Mouse (Mus musculus): ENCODE data around the gene Gpank1. TPM values are rescaled to one million over a fixed set of nuclear protein-coding genes. Genes with fewer than 3 reads are reported as not detected.

Gpank1 gene
- polyA plus RNA-seq, 1 experiment from 2014 or later = 25.4 TPM

DNA sequence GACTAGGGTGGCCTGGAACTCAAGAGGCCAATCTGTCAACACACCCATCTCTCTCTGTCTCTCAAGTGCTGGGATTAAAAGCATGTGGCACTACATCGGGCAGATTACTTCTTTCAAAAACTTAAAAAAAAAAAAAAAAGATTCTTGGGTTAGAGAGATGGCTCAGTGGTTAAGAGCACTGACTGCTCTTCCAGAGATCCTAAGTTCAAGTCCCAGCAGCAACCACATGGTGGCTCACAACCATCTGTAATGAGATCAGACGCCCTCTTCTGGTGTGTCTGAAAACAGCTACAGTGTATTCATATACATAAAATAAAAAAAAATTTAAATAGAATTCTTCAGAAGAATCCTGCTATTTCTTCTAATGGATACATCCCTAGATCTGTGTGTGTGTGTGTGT lies 33.1 kb upstream of the Gpank1 start:
- Histone ChIP-seq H3K4me1 (replicated peaks) (peaks cover 13% of the 10 kb centered on the region), H3K9me3 (no peaks in the 10 kb centered on the region), H3K27me3 (no peaks in the 10 kb centered on the region), H3K9ac (no peak overlapping the region), H3K36me3 (peaks cover 10% of the 10 kb centered on the region; the same call in 1 of the 2 replicates), H3K4me3 (no peak overlapping the region), H3K27ac (replicated peaks) (no peak overlapping the region), H3K4me2 (no peak overlapping the region)
- WGBS = 59% methylated on average over 2 of the region's 2 CpGs
- ATAC-seq (ENCODE audit: low FRiP score, low read depth) = no peak

DNA sequence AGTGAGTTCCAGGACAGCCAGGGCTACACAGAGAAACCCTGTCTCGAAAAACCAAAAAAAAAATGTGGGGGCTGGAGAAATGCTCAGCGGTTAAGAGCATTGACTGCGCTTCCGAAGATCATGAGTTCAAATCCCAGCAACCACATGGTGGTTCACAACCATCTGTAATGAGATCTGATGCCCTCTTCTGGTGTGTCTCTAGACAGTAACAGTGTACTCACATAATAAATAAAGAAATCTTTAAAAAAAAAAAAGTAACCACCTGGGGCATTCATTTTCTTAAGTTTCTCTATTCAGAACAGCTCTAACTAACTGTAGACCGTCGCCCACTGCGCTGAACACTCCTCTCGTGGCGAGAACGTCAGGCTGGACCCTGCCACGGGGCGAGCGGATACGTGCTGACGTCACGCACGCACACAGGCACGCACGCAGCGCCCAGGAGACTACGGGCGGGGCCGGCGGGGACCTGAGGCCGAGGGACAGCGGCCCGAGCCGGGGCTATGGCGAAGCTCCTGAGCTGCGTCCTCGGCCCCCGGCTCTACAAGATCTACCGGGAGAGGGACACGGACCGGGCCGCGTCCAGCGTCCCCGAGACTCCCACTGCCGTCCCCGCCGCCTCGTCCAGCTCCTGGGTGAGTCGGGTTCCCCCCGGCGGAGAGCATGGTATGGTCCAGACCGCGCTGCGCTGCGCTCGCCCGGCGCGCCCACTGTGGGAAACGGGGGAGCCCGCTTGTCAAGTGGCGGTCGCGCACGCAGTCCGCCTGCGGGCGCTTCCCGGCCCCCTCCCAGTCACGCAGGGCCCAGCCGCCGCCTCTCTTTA lies 32.2 kb upstream of the Gpank1 start, which contains the start of gene Abhd16a:
Gene Abhd16a (plus strand): TSS at position 439 of the 820 bp plus-strand sequence.
- Histone ChIP-seq H3K27ac (replicated peaks) (peak within 1 kb of the TSS; percentile 99), H3K36me3 (peaks cover 18% of the 10 kb centered on the region), H3K9ac (peak within 1 kb of the TSS; percentile 85), H3K27me3 (no peaks in the 10 kb centered on the region), H3K4me1 (replicated peaks) (peaks cover 13% of the 10 kb centered on the region), H3K4me3 (peak within 1 kb of the TSS; percentile 71), H3K9me3 (no peaks in the 10 kb centered on the region), H3K4me2 (peak within 1 kb of the TSS; percentile 75)
- 4% methylated on average over 57 of the region's 67 CpGs for WGBS
- peak; percentile 98 for ATAC-seq (ENCODE audit: low FRiP score, low read depth)

DNA sequence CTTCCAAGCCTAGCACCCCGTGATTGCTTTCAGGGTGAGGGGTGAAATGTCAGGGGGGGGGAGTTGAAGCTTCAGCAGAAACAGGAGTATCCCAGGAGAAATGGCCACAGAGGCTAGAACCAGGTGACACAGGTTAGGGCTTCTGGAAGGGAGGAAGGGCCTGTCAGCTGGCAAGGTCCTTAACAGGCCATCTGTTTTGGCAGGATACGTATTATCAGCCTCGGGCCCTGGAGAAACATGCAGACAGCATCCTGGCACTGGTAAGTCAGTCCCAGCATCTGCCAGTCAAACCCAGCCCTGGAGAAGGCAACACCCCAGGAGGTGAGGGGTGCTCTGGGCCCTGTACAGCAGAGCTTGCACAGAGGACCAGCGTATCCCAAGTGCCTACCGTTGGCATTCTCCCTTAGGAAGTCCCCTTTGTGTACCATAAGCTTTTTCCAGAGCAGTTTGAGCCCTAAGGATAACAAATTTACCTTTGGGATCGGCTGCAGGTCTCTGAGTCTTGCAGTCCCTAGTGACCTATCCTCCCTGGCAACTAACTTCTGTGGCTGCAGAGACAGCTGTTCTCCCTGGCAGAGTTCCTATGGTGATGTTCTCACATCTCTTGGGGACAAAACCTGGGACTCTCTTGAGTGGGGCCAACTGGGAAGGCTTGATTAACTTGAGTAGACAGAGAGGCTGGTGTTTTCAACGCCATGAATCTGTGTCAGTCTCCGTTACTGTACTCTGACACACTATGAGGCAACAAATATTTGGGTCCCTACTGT lies 30.9 kb upstream of the Gpank1 start:
- no peak for ATAC-seq (ENCODE audit: low FRiP score, low read depth)
- 46% methylated on average over 8 of the region's 8 CpGs for WGBS
- no peaks in the 10 kb centered on the region for H3K27me3 ChIP-seq
- H3K4me3 ChIP-seq = peak overlapping the region; percentile 71
- H3K9ac ChIP-seq = peak overlapping the region; percentile 85
- H3K36me3 ChIP-seq = peaks cover 22% of the 10 kb centered on the region
- H3K27ac ChIP-seq (replicated peaks) = peak overlapping the region; percentile 99
- H3K4me2 ChIP-seq = peak overlapping the region; percentile 75
- no peaks in the 10 kb centered on the region for H3K9me3 ChIP-seq
- peaks cover 13% of the 10 kb centered on the region for H3K4me1 ChIP-seq (replicated peaks)

DNA sequence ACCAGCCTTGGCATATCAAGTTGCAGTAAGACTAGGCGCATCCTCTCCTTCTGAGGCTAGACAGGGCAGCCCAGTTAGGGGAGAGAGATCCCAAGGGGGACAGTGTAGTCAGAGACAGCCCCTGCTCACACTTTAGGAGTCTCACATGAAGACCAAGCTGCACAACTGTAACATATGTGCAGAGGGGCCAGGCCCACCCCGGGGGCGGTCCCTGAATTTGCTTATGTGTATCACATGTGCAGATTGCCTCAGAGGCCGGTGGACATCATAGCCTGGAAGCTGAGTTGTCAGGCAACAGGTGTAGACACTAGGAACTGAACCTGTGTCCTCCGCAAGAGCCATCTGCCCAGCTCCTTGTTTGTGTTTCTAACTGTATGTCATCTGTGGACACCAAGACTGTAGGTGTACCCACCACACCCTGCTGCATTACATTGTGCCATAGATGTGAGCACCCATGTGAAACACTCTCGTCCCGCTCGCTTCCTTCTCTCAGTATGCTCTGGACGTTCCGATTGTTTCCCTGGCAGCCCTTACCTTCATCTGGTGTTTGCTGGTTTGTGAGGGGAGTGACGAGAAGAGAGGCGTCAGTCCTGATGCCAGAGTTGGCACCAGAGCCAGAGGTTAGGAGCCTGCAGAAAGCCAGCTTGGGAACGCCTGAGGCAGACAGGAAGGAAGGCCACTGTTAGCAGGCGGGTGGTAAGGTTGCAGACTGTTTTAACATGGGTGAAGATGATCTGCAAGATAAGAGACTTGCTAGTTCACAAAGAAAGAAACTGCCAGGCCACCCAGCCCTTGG lies 28.7 kb upstream of the Gpank1 start:
- Histone ChIP-seq H3K4me1 (replicated peaks) (peaks cover 13% of the 10 kb centered on the region), H3K4me3 (no peak overlapping the region), H3K4me2 (no peak overlapping the region), H3K36me3 (peaks cover 32% of the 10 kb centered on the region), H3K27ac (replicated peaks) (no peak overlapping the region), H3K27me3 (no peaks in the 10 kb centered on the region), H3K9me3 (no peaks in the 10 kb centered on the region), H3K9ac (no peak overlapping the region)
- WGBS = 90% methylated on average over 14 of the region's 14 CpGs
- no peak for ATAC-seq (ENCODE audit: low FRiP score, low read depth)

DNA sequence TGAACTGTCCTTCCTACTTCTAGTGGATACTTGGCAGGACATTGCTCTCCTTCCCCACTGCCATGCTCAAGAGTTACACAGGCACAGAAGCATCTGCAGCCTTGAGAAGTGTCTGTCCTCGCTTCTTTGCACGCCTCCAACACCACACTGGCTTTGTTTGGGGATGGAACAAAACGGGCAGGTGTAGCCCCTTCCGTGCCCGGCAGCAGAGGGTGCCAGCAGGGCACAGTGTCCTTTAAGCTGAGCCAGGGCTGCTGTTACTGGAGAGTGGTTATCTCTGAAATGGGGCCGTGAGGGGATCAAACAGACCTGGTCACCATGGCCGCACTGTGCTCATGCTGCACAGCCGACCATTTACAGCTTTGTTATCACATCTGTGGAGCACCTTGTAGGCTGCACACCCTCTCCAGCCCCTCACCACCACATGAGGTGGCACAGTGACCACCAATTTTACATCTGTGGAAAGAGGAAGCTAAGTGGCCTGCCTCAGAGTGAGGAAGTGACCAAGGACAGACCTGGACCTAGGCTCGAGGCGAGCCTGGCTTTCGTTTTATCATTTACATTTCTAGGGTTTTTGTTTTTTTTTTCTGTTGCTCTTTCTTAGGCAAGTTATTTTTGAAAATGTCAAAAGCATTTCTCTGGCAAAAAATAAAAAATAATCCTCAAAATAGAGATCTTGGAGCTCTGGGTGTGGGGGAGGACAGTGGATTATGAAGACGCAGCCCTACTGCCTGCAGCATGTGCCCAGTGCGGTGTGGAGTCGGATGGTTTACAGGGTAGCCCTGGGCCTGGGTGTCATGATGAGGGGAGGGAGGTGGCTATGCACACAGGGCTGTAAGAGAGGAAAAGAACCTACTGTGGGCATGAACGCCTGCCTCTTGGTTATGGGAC lies 26.5 kb upstream of the Gpank1 start:
- no peak overlapping the region for H3K27ac ChIP-seq (replicated peaks)
- H3K4me2 ChIP-seq = no peak overlapping the region
- H3K9me3 ChIP-seq = no peaks in the 10 kb centered on the region
- peaks cover 52% of the 10 kb centered on the region for H3K36me3 ChIP-seq
- 91% methylated on average over 15 of the region's 15 CpGs for WGBS
- no peaks in the 10 kb centered on the region for H3K27me3 ChIP-seq
- no peak for ATAC-seq (ENCODE audit: low FRiP score, low read depth)
- H3K4me1 ChIP-seq (replicated peaks) = peaks cover 12% of the 10 kb centered on the region
- no peak overlapping the region for H3K4me3 ChIP-seq
- no peak overlapping the region for H3K9ac ChIP-seq

DNA sequence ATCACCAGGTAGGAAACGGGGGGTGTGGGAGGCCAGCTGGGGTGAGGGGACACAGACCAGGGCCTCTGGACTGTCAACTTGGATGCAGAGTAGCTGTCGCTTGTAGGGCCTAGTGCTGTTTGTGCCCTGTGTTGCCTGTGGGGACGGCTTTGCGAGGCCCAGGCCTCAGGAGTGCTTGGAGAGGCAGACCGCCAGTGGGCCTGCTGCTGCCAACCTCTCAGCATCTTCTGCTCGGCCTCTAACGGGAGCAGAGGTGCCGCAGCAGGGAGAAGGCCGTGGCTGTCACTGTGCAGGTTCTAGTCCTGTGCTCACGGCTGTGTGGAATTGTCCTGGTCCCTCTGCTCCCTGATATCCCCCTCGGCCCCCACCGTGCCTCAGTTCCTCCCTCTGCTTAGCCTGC lies 24.7 kb upstream of the Gpank1 start:
- H3K4me3 ChIP-seq = no peak overlapping the region
- H3K9ac ChIP-seq = no peak overlapping the region
- H3K27ac ChIP-seq (replicated peaks) = no peak overlapping the region
- H3K4me1 ChIP-seq (replicated peaks) = no peaks in the 10 kb centered on the region
- ATAC-seq (ENCODE audit: low FRiP score, low read depth) = no peak
- no peaks in the 10 kb centered on the region for H3K9me3 ChIP-seq
- peaks cover 71% of the 10 kb centered on the region for H3K36me3 ChIP-seq
- 78% methylated on average over 12 of the region's 12 CpGs for WGBS
- no peak overlapping the region for H3K4me2 ChIP-seq
- H3K27me3 ChIP-seq = no peaks in the 10 kb centered on the region

DNA sequence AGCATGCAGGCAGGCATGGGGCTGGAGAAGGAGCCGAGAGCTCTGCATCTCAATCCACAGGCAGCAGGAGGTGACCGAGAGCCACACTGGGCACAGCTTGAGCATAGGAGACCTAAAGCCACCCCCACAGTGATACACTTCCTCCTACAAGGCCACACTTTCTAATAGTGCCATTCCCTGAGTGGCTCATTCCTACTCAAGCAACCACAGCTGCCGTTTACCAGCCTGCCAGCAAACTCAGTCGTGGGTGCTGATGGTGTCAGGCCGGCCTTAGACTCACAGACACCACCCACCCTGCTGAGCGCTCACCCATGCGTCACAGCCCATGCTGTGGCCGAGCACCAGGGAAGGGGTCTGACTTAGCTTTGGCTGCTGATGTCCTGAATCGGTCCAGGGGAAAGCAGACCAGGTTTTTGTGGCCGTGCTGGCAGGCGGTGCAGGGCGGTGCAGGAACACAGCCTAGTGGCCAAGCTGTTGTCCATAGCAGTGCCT lies 24.0 kb upstream of the Gpank1 start:
- Histone ChIP-seq H3K4me2 (no peak overlapping the region), H3K4me1 (replicated peaks) (no peaks in the 10 kb centered on the region), H3K9me3 (no peaks in the 10 kb centered on the region), H3K36me3 (peaks cover 77% of the 10 kb centered on the region), H3K27ac (replicated peaks) (no peak overlapping the region), H3K27me3 (no peaks in the 10 kb centered on the region), H3K4me3 (no peak overlapping the region), H3K9ac (no peak overlapping the region)
- WGBS = 76% methylated on average over 12 of the region's 12 CpGs
- ATAC-seq (ENCODE audit: low FRiP score, low read depth) = no peak

DNA sequence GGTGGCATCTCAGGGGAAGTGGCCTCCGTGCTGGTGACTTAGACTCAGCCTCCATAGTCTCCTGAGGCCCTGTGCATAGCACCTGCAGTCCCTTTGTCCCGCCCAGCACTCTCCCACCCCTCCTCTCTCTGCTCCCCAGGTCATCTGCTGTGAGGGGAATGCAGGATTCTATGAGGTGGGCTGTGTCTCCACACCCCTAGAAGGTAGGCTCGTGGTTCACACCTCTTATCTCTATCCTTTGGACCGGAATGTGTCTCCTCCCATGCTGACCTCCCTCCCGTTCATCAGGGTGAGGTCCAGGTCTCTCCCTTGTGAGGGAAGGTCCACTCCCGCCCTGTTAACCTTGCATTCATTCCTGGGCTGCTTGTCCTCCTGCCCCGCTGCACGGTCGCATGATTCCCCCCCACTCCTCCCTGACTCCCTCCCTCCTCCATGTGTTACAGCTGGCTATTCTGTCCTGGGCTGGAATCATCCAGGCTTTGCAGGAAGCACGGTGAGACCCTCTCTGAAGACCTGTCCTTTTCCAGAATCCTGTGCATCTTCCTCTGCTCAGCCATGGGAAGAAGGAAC lies 21.0 kb upstream of the Gpank1 start:
- no peak overlapping the region for H3K9ac ChIP-seq
- H3K27ac ChIP-seq (replicated peaks) = no peak overlapping the region
- peaks cover 61% of the 10 kb centered on the region for H3K36me3 ChIP-seq
- 74% methylated on average over 10 of the region's 10 CpGs for WGBS
- no peak overlapping the region for H3K4me3 ChIP-seq
- no peaks in the 10 kb centered on the region for H3K4me1 ChIP-seq (replicated peaks)
- H3K4me2 ChIP-seq = no peak overlapping the region
- ATAC-seq (ENCODE audit: low FRiP score, low read depth) = no peak
- no peaks in the 10 kb centered on the region for H3K27me3 ChIP-seq
- H3K9me3 ChIP-seq = no peaks in the 10 kb centered on the region

DNA sequence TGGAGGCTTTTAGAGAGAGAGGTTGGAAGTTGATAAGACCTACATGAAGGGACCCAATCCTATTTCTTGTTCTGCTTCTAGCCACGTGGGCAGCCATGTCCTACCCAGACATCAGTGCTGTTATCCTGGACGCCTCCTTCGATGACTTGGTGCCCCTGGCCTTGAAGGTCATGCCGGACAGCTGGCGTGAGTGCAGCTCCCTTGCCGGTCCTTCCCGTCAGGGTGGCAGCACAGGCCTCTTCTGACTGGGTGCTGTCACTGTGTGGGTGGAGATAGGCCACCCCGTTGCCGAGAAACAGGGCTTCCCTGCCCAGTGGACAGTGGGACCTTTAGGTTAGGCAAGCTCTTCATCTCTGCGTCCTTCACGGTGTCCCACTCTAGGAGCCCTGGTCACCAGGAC lies 20.1 kb upstream of the Gpank1 start:
- Histone ChIP-seq H3K27me3 (no peaks in the 10 kb centered on the region), H3K27ac (replicated peaks) (no peak overlapping the region), H3K9ac (no peak overlapping the region), H3K4me3 (no peak overlapping the region), H3K9me3 (no peaks in the 10 kb centered on the region), H3K4me1 (replicated peaks) (peaks cover 4% of the 10 kb centered on the region; the same call in 1 of the 2 replicates), H3K36me3 (peaks cover 57% of the 10 kb centered on the region), H3K4me2 (no peak overlapping the region)
- WGBS = 91% methylated on average over 11 of the region's 11 CpGs
- no peak for ATAC-seq (ENCODE audit: low FRiP score, low read depth)

DNA sequence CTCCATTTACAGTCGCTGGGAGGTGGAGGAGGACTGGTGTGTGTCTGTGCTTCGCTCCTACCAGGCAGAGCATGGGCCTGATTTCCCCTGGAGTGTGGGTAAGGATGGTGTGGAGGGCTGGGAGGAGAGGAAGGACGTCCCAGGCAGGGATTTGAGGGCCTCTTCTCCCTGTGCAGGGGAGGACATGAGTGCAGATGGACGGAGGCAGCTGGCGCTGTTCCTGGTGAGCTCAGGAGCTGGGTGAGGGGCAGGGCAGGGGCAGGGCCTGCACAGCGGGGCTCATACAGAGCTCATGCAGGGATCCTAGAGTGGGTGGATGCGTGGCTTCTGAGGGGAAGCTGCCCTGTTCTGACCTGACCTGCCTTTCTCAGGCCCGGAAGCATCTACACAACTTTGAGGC lies 19.0 kb upstream of the Gpank1 start:
- H3K4me2 ChIP-seq = no peak overlapping the region
- no peaks in the 10 kb centered on the region for H3K27me3 ChIP-seq
- no peak overlapping the region for H3K27ac ChIP-seq (replicated peaks)
- H3K9me3 ChIP-seq = no peaks in the 10 kb centered on the region
- WGBS = 77% methylated on average over 8 of the region's 8 CpGs
- ATAC-seq (ENCODE audit: low FRiP score, low read depth) = no peak
- peaks cover 7% of the 10 kb centered on the region; the same call in 1 of the 2 replicates for H3K4me1 ChIP-seq (replicated peaks)
- peaks cover 53% of the 10 kb centered on the region for H3K36me3 ChIP-seq
- H3K4me3 ChIP-seq = no peak overlapping the region
- no peak overlapping the region for H3K9ac ChIP-seq

Measured in hindbrain, embryonic 15.5 days (tissue).